Mouse (Mus musculus): ENCODE results near the gene Gm17304.

Gene Gm17304

GRCm38 (mm10) chr5:106623337-106623736 lies 14.4 kb downstream of the Gm17304 start:
- DNase-seq (ENCODE audit: low spot score in 2 of 2): no peak

DNA sequence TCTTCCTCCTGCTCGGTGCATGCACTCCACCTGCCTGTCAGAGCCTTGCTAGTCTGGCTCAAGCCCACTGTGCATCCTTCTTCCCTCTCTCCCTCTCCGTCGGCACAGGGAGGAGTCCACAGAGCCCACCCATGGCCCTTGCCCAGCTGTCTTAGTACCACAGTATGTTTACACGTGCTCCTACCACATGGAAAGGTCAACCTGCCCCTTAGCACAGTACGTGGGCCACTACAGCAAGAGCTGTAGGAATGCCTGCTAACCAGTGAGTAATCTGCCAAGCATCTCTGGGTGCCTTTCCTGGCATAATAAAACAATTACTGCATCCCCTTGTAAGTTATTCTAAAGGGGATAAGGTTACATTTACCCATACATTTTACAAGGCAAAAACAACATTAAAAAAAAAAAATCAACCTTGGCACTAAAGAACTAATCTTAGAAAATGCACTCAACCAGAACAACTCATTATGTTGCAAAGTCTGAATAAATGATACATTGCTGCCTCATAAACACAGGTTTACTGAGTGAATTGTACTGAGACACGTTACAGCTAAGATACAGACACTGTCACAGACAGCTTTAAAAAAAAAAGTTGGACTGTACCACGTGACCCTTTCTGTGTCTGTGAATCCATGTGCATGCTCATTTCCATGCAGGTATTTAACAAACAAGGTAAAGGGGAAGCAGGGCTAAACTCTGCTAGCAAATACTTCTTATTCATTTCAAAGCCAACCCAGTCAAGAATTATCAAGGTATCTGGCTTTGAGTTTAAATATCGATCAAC lies 19.7 kb downstream of the Gm17304 start:
- DNase-seq (ENCODE audit: low spot score in 2 of 2): no peak

GRCm38 (mm10) chr5:106636423-106636946 lies 27.6 kb downstream of the Gm17304 start:
- no peak for DNase-seq (ENCODE audit: low spot score in 2 of 2)

- no peak for DNase-seq (ENCODE audit: low spot score in 2 of 2)
Measured at GRCm38 (mm10) chr5:106639627-106640026, 30.7 kb downstream of the Gm17304 start.

DNA sequence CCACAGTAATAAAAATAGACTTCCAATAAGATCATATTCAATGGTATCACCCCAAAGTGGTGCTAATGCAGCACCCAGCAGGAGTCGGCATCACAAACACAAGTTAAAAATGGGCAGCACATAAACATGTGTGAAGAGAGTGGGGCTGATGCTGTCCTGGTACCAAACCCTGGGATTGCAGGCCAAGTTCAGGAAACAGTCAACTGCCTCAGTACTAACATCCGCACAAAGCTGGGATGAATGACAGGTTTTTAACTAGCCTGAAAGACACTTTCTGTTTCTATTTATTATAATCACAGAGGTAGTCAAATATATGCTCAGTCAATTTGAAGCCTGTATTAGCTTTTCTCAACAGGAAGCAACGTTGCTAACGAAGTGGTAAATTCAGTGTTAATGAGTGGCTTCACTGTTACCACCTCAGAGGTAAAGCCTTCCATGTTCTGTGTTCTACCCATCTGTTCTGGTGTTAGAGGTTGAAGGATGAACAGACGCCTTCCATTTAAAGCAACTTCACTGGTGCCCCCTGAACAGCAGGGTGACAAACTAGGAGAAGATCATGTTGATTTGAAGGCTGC lies 31.4 kb downstream of the Gm17304 start:
- DNase-seq (ENCODE audit: low spot score in 2 of 2): no peak

DNA sequence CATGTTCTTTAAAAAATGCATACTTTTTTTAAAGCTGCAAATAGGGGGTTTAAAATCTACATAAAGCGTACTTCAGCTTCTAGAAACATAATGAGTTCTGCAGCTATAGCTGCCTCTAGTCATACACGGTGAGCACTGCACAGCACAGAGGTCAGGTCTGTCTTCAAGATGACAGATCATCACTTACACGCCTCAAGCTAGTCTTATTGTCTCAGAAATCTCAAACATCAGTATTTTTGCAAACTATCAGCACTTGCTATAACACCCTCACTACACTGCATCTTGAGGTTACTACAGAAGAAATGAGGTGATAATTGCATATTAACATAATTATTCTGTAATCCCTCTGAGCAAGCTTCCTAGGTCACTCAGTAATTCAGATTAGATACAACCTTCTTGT lies 33.0 kb downstream of the Gm17304 start:
- DNase-seq (ENCODE audit: low spot score in 2 of 2): no peak

DNA sequence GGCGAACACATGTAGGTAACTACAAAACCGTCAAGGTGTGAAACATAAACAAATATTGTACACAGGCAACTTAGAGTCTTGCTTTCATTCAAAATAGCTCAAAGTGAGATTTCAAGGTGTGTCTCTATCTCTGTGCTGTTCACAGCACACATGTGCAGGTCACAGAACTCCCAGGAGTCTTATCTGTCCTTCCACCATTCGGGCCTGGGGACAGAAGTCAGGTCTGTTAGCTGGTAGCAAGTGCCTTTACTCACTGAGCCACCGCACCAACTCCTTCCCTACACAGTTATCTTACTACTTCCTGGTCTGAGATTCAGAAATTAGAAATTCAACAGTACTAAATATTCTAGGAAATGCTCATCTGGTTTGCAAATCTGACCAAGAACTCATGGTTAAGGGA lies 34.5 kb downstream of the Gm17304 start:
- no peak for DNase-seq (ENCODE audit: low spot score in 2 of 2)

DNA sequence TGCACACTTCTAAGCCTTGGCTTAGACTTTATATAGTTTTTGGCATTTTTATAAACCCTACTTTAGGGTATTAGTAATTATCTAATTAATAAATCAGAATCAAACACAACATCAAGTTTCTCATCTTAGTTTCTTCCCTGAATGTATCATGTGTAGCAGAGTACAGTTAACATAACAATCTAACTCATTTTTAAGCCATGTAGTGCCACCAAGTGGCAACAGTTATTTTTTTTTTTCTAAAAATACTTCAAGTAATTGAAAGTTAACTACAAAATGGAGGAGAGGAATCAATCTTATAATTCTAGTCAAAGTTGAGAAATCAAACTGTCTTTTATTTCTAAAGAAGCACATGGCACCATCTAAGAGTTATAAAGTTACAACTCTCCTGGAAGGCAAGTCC lies 40.5 kb downstream of the Gm17304 start:
- no peak for DNase-seq (ENCODE audit: low spot score in 2 of 2)

GRCm38 (mm10) chr5:106649995-106650394 lies 41.1 kb downstream of the Gm17304 start:
- DNase-seq (ENCODE audit: low spot score in 2 of 2): no peak

- DNase-seq (ENCODE audit: low spot score in 2 of 2): no peak
Measured at GRCm38 (mm10) chr5:106652220-106652753, 43.4 kb downstream of the Gm17304 start.

DNA sequence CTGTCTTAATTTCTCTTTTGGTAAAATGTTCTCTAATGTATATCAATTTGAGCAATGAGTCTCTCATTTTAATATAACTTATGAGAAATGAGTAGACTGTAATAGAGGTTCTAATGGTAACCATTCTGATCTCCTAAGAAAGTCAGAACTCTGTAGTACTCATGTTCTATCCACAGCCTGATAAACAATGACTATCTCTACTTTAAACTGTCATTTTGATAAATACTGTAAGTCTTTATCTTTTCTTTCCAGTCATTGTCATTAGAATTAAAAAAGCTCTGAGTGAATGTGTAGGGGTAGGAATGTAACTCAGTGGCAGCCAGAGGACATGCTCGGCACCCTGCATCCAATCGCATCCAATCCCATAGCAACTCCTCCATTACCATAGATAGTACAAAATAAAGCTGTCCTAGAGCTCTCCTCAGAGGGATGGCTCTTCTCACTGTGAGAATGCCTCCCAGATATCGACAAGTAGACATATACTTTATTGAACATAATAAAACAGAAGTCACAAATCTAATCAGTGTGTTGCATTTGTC lies 44.0 kb downstream of the Gm17304 start:
- DNase-seq (ENCODE audit: low spot score in 2 of 2): no peak

All from cerebellum, postnatal 4 days (tissue).